Mouse (Mus musculus): ENCODE measurements around the gene Pcp4l1.
A peak's percentile ranks its signal among the peaks of the same experiment; 100 is the strongest.
"Not testable (repeated sequence)": the region's sequence is repeated elsewhere in the genome, so short reads cannot be mapped to it uniquely, and the experiment has no call there.

Pcp4l1 gene

DNA sequence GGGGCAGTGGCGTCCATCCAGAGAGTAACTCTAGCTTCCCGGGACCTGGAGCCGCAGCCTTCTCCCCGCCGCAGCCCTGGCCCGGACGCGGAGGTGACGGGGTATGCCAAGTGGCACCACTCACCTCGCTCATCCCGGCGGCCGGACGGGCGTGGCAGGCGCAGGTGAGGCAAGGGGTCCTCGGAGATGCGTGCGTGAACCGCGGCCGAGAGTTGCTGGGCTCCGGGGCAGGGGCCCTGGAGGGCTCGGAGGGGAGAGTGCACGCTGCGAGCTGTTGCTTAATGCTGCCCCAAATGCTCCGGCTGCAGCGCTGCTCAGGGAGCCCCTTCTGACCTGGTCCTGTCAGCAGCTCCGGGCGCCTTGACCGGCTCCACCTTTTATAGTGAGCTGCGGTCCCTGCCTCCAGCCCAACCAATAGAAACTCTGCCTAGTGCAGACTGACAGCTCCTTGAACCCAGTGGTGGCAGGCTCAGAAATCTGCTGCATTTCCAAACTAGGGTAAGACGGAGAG is at the start of gene Pcp4l1:
Gene Pcp4l1 (minus strand): TSS at position 382 of the 511 bp plus-strand sequence.
- peak; percentile 56 to 76 for DNase-seq

DNA sequence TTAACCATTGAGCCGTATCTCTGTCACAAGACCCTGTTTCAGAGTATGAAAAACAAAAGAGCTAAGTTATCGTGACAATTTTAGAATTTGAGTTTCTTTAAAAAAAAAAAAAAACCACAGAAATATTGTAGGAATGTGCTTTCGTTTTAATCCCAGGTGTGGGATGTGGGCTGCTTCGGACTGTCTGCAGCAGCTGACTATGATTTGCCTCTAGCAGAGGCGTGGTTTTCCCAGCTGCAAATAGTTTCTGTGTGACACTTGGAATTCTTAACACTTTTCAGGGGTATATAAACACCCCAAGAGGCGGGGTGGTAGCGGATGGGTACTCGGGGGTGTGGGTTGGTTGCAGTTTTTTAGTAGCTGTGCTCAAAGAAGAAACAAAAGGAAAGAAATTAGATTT is 49.3 kb upstream of the Pcp4l1 start:
- no peak for DNase-seq

DNA sequence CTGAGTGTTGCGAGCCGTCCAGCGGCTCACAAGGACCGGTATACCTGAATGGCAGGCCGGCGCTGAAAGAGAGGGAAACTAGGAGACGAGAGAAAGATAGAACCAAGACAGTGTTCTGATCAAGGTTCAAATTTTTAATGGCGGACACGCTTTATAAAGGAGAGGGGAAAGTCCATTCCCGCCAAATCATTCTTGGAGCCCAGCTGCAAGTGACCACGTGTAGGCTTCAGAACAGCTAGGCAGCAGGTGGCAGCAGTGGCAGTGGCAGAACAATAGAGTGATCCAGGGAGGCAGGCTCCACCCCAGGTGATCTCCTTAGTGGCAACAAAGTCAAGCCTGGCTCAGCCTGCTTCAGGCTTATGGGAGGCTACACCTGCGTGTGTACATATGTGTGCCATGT is 45.9 kb upstream of the Pcp4l1 start:
- not testable (repeated sequence) for DNase-seq

DNA sequence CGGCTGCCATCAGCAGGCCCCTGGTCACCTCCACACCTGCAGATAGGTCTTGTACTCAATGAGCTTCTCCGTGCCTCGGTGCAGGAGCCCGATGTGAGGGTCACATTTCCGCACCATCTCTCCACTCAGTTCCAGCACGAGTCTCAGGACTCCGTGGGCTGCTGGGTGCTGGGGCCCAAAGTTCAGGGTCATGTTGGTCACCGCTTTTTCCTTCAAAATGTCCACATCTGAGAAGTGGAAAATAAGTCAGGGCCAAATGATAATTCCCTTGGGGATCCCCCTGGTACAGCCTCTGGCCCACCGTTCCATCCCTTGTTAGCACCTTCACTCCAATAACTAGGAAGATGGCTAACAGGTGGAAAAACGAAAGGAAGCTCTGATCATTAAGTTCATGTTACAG is 44.8 kb upstream of the Pcp4l1 start:
- DNase-seq: no peak

DNA sequence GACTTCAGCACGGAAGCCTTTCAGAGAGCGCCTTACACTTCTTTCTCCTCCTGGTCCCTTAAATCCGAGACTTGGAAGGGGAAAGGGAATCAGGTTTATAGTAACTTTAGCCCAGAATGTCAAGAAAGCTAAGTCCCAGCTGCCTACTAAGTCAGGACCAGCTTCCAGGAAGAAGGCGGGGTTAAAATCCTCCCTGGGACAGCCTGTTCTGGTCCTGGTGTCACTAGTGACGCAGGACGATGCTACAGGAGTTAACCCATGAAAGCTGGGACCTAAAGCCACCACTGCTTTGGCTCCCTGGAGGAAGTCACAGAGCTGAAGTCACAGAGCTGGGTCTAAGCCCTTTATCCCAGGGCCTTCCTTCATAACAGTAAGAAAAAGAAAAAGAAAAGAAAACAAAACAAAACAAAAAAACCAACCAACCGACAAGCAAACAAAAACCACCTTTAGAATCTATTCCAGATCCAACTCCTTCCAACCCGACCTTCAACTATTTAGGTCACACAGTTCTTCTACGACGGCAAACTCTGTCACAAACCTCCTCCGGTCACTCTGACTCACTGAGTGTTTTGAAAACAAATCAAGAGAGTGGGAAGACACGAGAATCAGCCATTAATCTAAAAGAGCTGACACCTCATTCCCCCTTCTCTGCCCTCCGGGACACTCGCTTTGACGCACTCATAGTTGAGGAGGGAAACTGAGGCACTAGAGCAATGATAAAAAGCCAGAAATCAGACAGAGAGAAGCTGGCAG is 44.1 kb upstream of the Pcp4l1 start:
- peak; percentile 61 to 80 for DNase-seq

DNA sequence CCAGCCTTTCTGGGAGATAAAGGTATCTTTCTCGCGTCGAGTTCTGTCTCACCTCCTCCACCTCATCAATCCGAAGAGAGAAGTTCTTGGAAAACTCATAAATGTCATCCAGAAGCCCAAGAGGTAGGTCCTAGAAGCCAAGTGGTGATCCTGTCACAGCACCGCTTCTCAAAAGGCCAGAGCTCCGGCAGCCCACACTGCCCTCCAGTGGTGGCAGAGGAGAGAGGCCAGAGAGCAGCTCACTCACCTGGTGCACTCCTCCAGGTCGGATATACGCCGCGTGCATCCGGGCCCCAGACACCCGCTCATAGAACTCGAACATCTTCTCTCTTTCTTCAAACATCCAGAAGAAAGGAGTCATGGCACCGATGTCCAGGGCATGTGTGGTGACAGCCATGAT is 42.4 kb upstream of the Pcp4l1 start:
- peak; percentile 75 to 80 for DNase-seq

DNA sequence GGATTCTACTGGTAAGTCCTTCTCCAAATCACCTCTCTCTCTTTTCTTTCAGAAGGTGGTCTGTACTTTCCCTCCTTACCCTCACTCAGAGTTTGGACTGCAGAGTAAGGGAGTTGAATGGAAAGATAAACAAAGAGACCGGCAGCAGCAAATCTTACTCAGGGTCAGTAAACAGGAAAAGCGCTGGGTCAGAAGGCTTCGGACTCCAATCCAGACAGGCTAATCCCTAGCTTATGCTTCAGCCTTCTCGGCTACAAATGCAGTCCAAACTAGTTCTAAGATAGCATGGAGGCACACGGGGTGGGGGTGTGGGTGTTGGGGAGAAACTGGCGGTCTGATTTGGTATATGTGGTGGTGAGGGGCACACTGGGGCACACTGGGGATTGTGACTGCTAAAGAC is 41.4 kb upstream of the Pcp4l1 start:
- peak in 1 of 2 experiments; percentile 33 for DNase-seq

DNA sequence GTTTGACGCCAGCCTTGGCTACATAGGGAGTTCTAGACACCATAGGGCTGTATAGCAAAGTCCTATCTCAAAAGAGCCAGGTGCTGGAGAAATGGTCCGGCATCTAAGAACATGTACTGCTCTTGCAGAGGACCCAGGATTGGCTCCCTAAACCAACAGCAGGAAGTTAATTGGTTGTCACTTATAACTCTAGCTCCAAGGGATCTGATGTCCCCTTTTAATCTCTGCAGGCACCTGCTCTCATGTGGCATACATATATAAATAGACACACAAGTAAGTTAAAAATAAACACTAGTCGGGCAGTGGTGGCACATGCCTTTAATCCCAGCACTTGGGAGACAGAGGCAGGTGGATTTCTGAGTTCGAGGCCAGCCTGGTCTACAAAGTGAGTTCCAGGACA is 39.7 kb upstream of the Pcp4l1 start:
- DNase-seq: no peak

DNA sequence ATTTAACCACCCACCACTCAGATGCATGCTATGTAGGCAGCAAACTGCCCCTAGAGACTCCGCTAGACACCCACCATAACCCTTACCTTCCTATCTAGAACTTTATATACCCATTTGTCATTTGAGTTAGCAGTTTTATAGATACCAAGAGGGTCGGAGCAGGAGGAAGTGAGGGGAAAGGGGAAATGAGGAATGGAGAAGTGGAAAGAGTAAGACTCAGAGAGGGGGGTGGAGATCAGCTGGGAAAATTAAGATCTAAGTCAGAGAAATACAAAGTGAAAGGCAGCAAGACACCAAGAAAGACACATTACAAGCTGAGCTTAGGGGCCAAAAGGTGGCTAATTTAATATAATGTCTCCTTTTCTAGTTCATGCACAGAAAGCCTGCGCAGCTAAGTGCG is 38.5 kb upstream of the Pcp4l1 start:
- no peak for DNase-seq

DNA sequence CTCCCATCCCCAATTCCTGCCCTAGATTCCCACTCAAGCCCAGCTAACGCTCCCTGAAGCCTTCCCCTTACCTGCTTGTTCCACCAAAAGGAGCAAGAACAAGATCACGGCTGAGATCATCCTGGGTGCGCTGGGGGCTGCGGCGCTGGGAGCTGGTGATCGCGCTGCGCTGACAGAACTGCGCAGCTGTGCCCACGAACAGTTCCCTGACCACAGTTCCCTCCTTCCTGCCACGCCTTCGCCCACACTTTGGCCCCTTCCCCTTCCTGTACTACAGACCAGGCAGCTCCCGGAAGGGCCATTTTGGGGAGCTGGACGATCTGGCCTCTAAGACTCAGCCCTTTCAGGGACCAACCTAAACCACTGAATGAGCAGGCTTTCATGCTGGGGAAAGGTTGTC is 38.1 kb upstream of the Pcp4l1 start, which contains the start of gene Fcer1g:
Gene Fcer1g (minus strand): TSS at position 240 of the 400 bp plus-strand sequence.
- DNase-seq: no peak

DNA sequence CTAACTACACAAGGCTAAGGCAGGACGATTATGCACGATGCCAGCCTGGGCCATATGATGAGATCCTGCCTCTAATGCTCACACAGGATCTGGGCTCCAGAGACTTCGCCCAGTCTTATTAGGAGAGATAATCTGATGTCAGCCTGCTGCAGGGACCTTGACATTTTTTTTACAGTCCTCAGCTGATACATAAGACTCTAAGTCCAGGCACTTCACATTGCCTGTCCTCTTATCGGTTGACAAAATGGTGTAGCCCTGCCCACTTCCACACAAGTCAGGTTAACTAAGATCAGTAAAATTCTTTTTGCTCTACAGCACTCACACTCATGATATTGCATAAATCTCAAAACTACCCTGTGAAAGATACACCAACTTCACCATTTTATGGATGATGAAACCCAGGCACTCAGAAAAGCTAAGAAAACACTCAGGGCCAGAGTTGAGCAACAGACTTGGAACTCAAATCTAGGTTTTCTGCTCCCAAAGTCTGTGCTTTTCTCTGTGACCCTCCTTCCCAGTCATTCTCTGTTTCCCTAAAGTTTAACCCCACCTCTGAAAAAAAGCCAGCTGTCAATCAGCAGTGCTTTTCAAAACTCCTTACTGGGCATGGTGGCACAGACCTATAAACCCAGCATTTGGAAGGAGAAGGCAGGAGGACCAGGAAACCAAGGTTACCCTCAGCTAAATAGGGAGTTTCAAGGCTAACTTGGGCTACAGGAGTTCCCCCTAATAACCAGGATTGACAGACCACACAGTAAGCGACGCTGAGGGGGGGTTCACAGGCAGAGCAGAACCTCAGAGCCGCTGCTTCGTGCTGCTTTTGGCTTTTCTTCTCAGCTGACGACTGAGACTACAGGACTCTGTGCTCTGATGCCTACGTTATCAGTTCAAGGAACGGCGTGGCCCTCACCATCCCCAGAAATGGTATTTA is 37.0 kb upstream of the Pcp4l1 start:
- DNase-seq: no peak

DNA sequence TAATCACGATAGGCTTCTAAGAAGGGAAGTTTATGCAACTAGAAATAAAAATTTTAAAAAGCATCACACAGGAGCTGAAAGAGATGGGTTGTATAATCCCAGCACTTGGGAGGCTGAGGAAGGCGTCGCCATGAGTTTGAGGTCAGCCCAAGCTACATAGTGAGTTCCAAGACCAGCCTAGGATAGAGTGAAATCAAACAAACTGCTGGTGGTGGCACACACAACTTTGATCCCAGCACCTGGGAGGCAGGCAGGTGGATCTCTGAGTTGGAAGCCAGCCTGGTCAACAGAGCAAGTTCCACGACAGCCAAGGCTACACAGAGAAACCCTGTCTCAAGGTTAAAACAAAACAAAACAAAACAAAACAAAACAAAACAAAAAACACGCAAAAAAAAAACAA is 36.3 kb upstream of the Pcp4l1 start:
- no peak for DNase-seq

DNA sequence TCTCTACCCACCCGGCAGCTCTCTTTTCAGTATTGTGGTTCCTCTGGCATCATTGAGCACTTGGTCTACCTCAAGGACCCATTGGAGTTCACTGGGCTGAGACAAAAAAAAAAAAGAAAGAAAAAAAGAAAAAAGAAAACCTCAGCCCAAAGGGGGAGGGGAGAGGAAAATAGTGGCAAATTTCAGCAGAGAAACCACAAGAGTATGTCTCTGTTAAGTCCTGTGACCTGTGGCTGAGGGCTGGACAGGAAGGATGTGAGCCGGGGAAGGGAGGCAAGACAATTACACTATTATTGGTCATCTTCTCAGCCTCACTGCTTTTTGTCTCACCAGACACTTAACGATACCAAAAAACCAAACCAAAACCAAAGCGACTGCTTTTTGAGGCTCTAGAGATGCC is 35.8 kb upstream of the Pcp4l1 start:
- no peak for DNase-seq

DNA sequence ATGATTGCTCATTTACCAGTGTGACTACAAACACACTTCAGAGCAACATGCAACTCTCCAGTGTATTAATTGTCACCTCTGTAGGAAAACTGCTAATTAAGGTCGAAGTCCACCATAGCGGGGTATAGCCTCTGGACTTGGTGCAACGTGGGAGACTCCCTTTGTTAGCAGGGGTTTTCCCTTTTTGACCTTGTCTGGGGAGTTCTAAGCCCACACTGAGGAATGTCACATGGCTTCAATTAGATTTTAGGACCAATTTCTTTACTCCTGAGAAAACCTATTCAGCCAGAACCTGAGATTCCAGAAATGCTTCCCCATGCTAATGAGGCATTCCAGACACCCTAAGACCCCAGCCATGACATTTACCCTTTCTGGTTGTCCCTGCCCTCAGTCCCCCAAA is 34.1 kb upstream of the Pcp4l1 start:
- no peak for DNase-seq

DNA sequence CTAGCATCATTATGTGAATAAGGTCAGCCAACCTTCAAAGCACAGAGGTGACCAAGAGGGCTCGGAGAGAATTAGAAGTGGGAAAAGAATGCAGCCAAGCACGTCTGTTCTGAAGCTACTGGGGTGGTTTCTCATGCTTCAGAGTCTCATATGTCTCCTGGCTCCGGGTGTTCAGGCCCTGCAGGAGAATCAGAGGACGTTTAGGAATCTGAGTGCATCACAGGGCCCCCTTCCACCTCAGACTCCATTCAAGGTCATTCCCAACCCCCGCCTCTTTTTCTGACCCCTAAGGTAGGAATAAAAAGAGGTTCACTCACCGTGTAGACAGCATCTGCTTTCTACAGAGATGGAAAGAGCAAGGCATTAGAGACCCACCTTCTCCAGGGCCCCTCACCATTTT is 33.7 kb upstream of the Pcp4l1 start:
- DNase-seq: no peak

DNA sequence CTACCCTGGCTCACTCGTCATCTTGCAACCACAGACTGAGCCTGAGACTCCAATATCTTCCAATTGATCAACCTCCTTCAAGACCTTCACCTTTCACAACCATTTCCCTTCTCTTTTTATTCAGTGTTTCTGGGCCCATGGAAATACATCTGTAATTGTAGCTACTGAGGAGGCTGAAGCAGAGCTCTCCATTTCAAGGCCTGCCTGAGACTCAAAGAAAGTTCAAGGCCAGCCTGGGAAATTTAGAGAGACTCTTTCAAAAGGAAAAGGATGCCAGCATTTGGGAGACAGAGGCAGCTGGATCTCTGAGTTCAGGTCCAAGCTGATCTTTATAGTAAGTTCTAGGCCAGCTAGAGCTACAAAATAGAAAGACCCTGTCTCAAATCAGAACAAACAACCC is 31.8 kb upstream of the Pcp4l1 start:
- no peak for DNase-seq

DNA sequence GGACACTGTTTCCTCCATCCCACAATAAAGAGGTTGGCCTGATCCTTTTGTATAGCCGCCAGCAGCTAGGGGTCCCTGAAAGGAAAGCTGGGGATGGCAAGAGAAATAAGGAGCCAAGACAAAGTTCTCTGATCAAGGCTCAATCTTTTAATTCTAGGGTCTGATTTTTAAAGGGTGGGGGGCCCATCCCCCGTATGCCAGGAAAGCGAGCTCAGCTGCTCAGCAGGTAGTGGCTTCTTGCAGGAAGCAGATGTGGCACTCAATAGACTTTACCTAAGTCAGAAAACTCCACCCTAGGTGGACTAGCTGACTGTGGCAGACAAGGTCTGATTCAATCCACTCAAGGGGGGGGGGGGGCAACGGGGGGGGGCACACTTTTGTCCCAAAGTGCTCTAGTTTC is 30.7 kb upstream of the Pcp4l1 start:
- DNase-seq: peak in 1 of 2 experiments; percentile 21

DNA sequence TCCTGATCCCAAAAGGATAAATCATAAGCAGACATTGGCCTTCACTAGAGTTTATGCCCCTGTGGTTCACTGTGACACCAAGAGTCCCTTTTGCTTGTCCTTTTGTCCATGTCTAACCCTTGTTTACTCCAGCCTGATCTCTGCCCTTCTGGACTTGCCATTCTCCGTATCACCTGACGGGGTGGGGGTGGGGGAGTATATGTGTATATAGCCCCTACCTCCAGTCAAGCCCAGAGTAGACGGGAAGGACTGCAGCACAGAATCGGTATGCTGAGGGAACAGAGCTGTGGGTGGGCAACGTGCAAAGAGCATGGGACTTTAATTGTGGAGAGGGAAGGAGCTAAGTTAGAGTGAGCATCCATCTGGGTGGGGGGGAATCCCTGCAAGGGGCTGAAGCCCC is 28.8 kb upstream of the Pcp4l1 start, which contains the start of gene Apoa2:
Gene Apoa2 (plus strand): TSS at position 198 of the 400 bp plus-strand sequence.
- no peak for DNase-seq

DNA sequence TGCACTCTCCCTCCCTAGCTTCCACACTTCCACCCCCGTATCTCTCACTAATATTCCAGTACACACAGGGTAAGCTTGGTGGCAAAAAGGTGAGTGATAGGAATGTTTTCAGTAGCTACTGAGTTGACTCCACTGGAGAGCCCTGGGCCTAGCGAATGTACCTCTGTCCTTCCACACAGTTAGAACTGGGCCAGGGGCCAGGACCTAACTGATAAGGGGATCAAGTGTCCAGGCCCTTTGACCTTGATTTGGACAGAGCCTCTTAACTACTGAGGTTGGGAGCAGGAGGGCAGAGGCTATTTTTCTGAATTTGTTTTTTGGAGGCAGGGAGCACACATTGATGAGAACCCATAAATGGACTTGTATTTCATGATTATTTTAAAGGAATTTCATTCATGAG is 27.7 kb upstream of the Pcp4l1 start:
- peak; percentile 64 to 73 for DNase-seq

DNA sequence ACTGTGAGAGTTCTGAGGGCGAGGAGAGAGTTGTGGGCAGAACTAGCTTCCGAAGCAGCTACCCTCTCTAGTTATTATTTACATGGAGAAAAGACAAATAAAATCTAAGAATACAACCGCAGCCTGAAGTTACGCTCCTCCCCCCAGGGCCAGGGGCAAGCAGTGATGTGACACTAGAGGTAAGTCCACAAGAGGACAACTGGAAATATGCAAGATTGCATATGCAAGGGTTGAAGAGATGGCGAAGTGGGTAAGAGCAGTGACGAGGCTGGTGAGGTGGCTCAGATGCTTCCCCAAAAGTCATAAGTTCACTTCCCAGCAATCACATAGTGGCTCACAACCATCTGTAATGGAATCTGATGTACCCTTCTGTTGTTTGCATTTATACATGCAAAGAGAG is 27.1 kb upstream of the Pcp4l1 start:
- no peak for DNase-seq

DNA sequence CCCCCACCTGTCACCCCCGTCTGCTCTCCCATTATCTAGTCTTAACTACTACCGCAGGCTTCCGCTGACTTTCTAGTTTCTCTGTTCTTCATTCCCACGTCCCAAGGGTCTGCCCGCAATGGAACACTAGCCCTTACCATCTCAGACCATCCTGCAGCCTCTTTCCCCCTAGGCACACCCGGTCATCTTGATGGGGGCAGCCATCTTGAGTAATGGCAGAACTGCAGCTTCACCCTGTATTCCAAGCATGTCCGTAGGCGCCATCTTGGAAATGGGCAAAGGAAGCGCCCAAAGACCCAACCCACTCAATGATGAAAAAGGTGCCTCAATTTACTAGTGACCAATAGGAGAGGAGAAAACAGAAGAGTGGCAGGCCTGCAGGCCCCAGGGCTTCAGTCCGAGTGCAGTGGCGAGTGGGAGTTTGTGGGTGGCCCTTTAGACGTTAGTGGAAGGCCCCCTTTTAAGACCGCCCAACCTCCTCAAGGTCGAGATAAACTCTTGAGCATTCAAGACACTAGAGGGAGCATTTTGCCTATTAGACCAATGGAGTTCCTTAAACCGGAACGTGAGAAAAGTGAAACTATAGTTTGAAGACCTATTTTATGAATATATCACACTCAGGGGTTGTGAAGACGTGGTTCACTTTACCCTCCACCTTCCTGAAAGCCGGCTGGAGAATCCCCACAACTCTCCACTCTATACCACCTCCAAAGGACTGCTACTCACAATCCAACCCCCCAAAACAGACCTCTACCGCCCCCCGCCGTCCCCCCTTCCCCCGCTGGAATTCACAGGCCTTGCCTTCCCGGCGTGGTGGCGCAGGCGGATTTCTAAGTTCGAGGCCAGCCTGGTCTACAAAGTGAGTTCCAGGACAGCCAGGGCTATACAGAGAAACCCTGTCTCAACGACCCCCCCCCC is 26.4 kb upstream of the Pcp4l1 start, which contains the start of gene Tomm40l:
Gene Tomm40l (minus strand): TSS at position 277 of the 918 bp plus-strand sequence.
- DNase-seq: peak; percentile 94 to 99

Data from kidney, postnatal 25 days (tissue).